Mouse (Mus musculus): ENCODE data around the gene Btbd35f30. TPM values are rescaled to one million over a fixed set of nuclear protein-coding genes. Genes with fewer than 3 reads are reported as not detected.
"Not testable (repeated sequence)": the region's sequence is repeated elsewhere in the genome, so short reads cannot be mapped to it uniquely, and the experiment has no call there.

Btbd35f30 gene
- total RNA-seq (2014; fragmentation: Nextera tagmentation) (not detected in 2 replicates), total RNA-seq (2017) (not detected in 2 replicates)

DNA sequence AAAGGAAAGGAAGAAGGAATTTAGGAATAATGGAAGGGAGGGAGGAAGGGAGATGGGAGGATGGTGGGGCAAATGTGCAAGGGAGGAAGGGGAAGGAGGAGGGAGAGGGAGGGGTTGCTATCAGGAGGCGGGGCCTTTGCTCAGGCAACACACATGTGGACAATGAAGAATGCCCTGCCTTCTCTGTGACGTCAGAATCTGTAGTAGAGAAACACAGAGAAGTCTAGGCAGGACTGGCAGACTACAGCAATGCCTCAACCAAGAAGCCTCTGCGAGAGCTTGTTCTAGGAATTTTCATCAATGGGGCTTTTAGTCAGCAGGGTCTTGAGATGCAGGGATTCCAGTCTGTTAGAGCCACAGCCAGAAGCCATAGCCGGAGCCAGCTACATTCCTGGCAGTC lies at the start of gene Btbd35f30:
TSS of gene Btbd35f30 (plus strand) at position 301 of the 400 bp plus-strand sequence.
- ATAC-seq (replicated peaks; ENCODE audit: poor library complexity, severe bottlenecking), result not testable (repeated sequence)

DNA sequence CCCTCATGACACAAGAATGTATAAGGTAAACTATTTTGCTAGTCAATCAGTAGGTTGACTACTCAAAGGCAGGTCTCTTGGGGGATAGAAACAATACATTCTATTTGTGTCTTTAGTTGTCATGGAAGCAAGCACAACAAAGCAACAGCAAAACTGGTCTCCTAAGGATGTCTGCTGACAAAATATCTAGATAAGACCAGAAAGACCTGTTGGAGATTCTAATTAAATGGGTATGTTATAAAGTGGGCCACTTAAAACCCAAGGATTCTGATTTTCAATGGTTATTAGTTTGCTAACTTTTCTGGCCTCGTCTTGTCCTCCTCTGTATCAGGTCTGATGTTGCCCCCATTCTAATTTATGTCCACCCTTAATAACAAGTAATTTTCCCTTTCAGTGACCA lies 47.0 kb downstream of the Btbd35f30 start, which contains the start of gene Gm21789:
TSS of gene Gm21789 (plus strand) at position 301 of the 400 bp plus-strand sequence.
- ATAC-seq (replicated peaks; ENCODE audit: poor library complexity, severe bottlenecking), result not testable (repeated sequence)

Other genes starting within 250 kb of the Btbd35f30 start
- not detected in 2 replicates for gene Gm5926, start 243.9 kb upstream of the Btbd35f30 start, total RNA-seq (2014; fragmentation: Nextera tagmentation)
- gene Gm5926, start 243.9 kb upstream of the Btbd35f30 start, total RNA-seq (2017), result not detected in 2 replicates
- gene Btbd35f21, start 168.5 kb upstream of the Btbd35f30 start, total RNA-seq (2014; fragmentation: Nextera tagmentation), result not detected in 2 replicates
- not detected in 2 replicates for gene Btbd35f21, start 168.5 kb upstream of the Btbd35f30 start, total RNA-seq (2017)
- not detected in 2 replicates for gene Gm21789, start 47.1 kb downstream of the Btbd35f30 start, total RNA-seq (2014; fragmentation: Nextera tagmentation)
- not detected in 2 replicates for gene Gm21789, start 47.1 kb downstream of the Btbd35f30 start, total RNA-seq (2017)
- not detected in 2 replicates for gene Btbd35f5, start 79.3 kb downstream of the Btbd35f30 start, total RNA-seq (2014; fragmentation: Nextera tagmentation)
- not detected in 2 replicates for gene Btbd35f5, start 79.3 kb downstream of the Btbd35f30 start, total RNA-seq (2017)